Mouse (Mus musculus) kidney, embryonic 16.5 days (tissue): ENCODE data around the gene Gm44965. TPM values are rescaled to one million over a fixed set of nuclear protein-coding genes. Genes with fewer than 3 reads are reported as not detected.
A peak's percentile ranks its signal among the peaks of the same experiment; 100 is the strongest.
"Not testable (repeated sequence)": the region's sequence is repeated elsewhere in the genome, so short reads cannot be mapped to it uniquely, and the experiment has no call there.

Experiments used
- ATAC-seq: fragments of 200-750 bp; cut with Nextera tagmentation; 2 replicates; pipeline ENCODE4 v1.8.0; 2017; ENCODE audit warnings: moderate TSS enrichment; ENCODE audit not compliant: low FRiP score, low TSS enrichment
- H3K27ac ChIP-seq: fragments of 300-500 bp; sonication (generic); 2 replicates; pipeline ENCODE4 v1.5.1; 2014; ENCODE audit warnings: low read length
- H3K27me3 ChIP-seq: fragments of 300-500 bp; sonication (generic); 2 replicates; pipeline ENCODE4 v1.6.1; 2014; ENCODE audit warnings: low read length, control low read depth, mixed read lengths; ENCODE audit not compliant: insufficient read depth
- H3K36me3 ChIP-seq: fragments of 300-500 bp; sonication (generic); 2 replicates; pipeline ENCODE4 v1.6.1; 2014; ENCODE audit warnings: low read length, control low read depth, mixed read lengths; ENCODE audit not compliant: insufficient read depth
- H3K4me1 ChIP-seq: fragments of 300-500 bp; sonication (generic); 2 replicates; pipeline ENCODE4 v1.6.1; 2014; ENCODE audit warnings: low read length, control low read depth, mixed read lengths; ENCODE audit not compliant: insufficient read depth
- H3K4me2 ChIP-seq: fragments of 300-500 bp; sonication (generic); replicated peaks from 2 replicates; pipeline ENCODE4 v1.6.1; 2014; ENCODE audit warnings: low read depth, low read length
- H3K4me3 ChIP-seq: fragments of 300-500 bp; sonication (generic); 2 replicates; pipeline ENCODE4 v1.5.1; 2014; ENCODE audit warnings: mild to moderate bottlenecking, low read length
- H3K9ac ChIP-seq: fragments of 300-500 bp; sonication (generic); replicated peaks from 2 replicates; pipeline ENCODE4 v1.6.1; 2014; ENCODE audit warnings: low read length
- H3K9me3 ChIP-seq: fragments of 300-500 bp; sonication (generic); 2 replicates; pipeline ENCODE4 v1.6.1; 2016; ENCODE audit warnings: low read length, control low read depth
- WGBS: fragments of 180-500 bp; shearing (Covaris S2); extraction: QIAGEN DNeasy Blood & Tissue Kit; methylation state at CpG from one replicate; pipeline ENCODE4 v1.1.7; 2014; 5-methylcytosine and 5-hydroxymethylcytosine counted together
- polyA plus RNA-seq: library from polyadenylated mRNA; unstranded; fragments of >200 nt; fragmentation: Nextera tagmentation; extraction: Ambion mirVana; gene quantifications from 2 replicates; pipeline ENCODE4 v1.2.1, GENCODE M21; 2015

Gm44965 gene
- polyA plus RNA-seq, 1 experiment from 2014 or later, result not detected

GRCm38 (mm10) chr6:48614756-48615155 is 21.0 kb downstream of the Gm44965 start:
- Histone ChIP-seq H3K36me3 (peaks cover 22% of the 10 kb centered on the region), H3K27me3 (no peaks in the 10 kb centered on the region), H3K27ac (no peak overlapping the region), H3K9ac (no peak overlapping the region), H3K4me2 (no peak overlapping the region), H3K4me1 (no peaks in the 10 kb centered on the region), H3K9me3 (no peaks in the 10 kb centered on the region), H3K4me3 (no peak overlapping the region)
- 96% methylated on average over 5 of the region's 5 CpGs for WGBS
- ATAC-seq, result no peak

- no peak for ATAC-seq
- Histone ChIP-seq H3K9ac (no peak overlapping the region), H3K36me3 (peaks cover 26% of the 10 kb centered on the region), H3K27ac (no peak overlapping the region), H3K27me3 (no peaks in the 10 kb centered on the region), H3K4me2 (no peak overlapping the region), H3K9me3 (no peaks in the 10 kb centered on the region), H3K4me3 (no peak overlapping the region), H3K4me1 (no peaks in the 10 kb centered on the region)
- WGBS, result 91% methylated on average over 30 of the region's 30 CpGs
Measured at GRCm38 (mm10) chr6:48620031-48620430, 26.3 kb downstream of the Gm44965 start.

GRCm38 (mm10) chr6:48622186-48622843 is 28.6 kb downstream of the Gm44965 start:
- WGBS, result 83% methylated on average over 8 of the region's 8 CpGs
- not testable (repeated sequence) for H3K27ac ChIP-seq, H3K4me3 ChIP-seq, H3K27me3 ChIP-seq, H3K9ac ChIP-seq, H3K9me3 ChIP-seq, ATAC-seq, H3K4me1 ChIP-seq, H3K4me2 ChIP-seq
- peaks cover 26% of the 10 kb centered on the region for H3K36me3 ChIP-seq

GRCm38 (mm10) chr6:48623460-48623859 is 29.7 kb downstream of the Gm44965 start:
- H3K27ac ChIP-seq, result no peak overlapping the region
- peaks cover 22% of the 10 kb centered on the region for H3K36me3 ChIP-seq
- WGBS, result 37% methylated on average over 1 of the region's 1 CpGs
- peaks cover 4% of the 10 kb centered on the region; the same call in 1 of the 2 replicates for H3K27me3 ChIP-seq
- no peak overlapping the region for H3K9ac ChIP-seq
- H3K4me3 ChIP-seq, result no peak overlapping the region
- ATAC-seq, result no peak
- no peak overlapping the region for H3K4me2 ChIP-seq
- peaks cover 3% of the 10 kb centered on the region for H3K4me1 ChIP-seq
- H3K9me3 ChIP-seq, result no peaks in the 10 kb centered on the region

GRCm38 (mm10) chr6:48626464-48626863 is 32.7 kb downstream of the Gm44965 start, which contains the start of gene AI854703:
Gene AI854703, plus strand, starts transcription at chr6:48626764.
- ATAC-seq, result no peak
- Histone ChIP-seq H3K4me1 (peaks cover 18% of the 10 kb centered on the region), H3K4me2 (peak within 1 kb of the TSS; percentile 82), H3K4me3 (peak within 1 kb of the TSS; percentile 57), H3K36me3 (no peaks in the 10 kb centered on the region), H3K27me3 (peaks cover 4% of the 10 kb centered on the region; the same call in 1 of the 2 replicates), H3K9ac (peak within 1 kb of the TSS; percentile 72), H3K27ac (peak within 1 kb of the TSS; percentile 59), H3K9me3 (no peaks in the 10 kb centered on the region)
- WGBS, result 26% methylated on average over 8 of the region's 8 CpGs

- no peaks in the 10 kb centered on the region for H3K9me3 ChIP-seq
- no peaks in the 10 kb centered on the region for H3K36me3 ChIP-seq
- peak overlapping the region; percentile 59 for H3K27ac ChIP-seq
- H3K27me3 ChIP-seq, result peaks cover 4% of the 10 kb centered on the region; the same call in 1 of the 2 replicates
- peak overlapping the region; percentile 72 for H3K9ac ChIP-seq
- under 1% methylated on average over 32 of the region's 32 CpGs for WGBS
- peak overlapping the region; percentile 57 for H3K4me3 ChIP-seq
- no peak for ATAC-seq
- H3K4me1 ChIP-seq, result peaks cover 18% of the 10 kb centered on the region
- H3K4me2 ChIP-seq, result peak overlapping the region; percentile 82
Measured at GRCm38 (mm10) chr6:48626984-48627383, 33.2 kb downstream of the Gm44965 start.

GRCm38 (mm10) chr6:48627511-48627924 is 33.8 kb downstream of the Gm44965 start:
- peak overlapping the region; percentile 59 for H3K27ac ChIP-seq
- H3K36me3 ChIP-seq, result no peaks in the 10 kb centered on the region
- peak overlapping the region; percentile 57 for H3K4me3 ChIP-seq
- H3K4me2 ChIP-seq, result peak overlapping the region; percentile 82
- peak overlapping the region; percentile 72 for H3K9ac ChIP-seq
- H3K27me3 ChIP-seq, result peaks cover 4% of the 10 kb centered on the region; the same call in 1 of the 2 replicates
- peaks cover 18% of the 10 kb centered on the region for H3K4me1 ChIP-seq
- H3K9me3 ChIP-seq, result no peaks in the 10 kb centered on the region
- WGBS, result under 1% methylated on average over 7 of the region's 7 CpGs
- ATAC-seq, result no peak

GRCm38 (mm10) chr6:48628377-48628776 is 34.6 kb downstream of the Gm44965 start:
- H3K36me3 ChIP-seq, result no peaks in the 10 kb centered on the region
- no peaks in the 10 kb centered on the region for H3K9me3 ChIP-seq
- H3K4me1 ChIP-seq, result peaks cover 18% of the 10 kb centered on the region
- no peak overlapping the region for H3K4me3 ChIP-seq
- peak overlapping the region; percentile 84 for H3K27ac ChIP-seq
- H3K4me2 ChIP-seq, result 0 out of 2 replicates have a peak overlapping the region, but pooled peaks have one; percentile 92
- peak overlapping the region; percentile 69; the same call in 1 of the 2 replicates for H3K9ac ChIP-seq
- H3K27me3 ChIP-seq, result peaks cover 4% of the 10 kb centered on the region; the same call in 1 of the 2 replicates
- 62% methylated on average over 3 of the region's 3 CpGs for WGBS
- peak; percentile 69 for ATAC-seq

- peaks cover 18% of the 10 kb centered on the region for H3K4me1 ChIP-seq
- WGBS, result 5% methylated on average over 53 of the region's 54 CpGs
- H3K9me3 ChIP-seq, result no peaks in the 10 kb centered on the region
- peaks cover 4% of the 10 kb centered on the region; the same call in 1 of the 2 replicates for H3K27me3 ChIP-seq
- peak overlapping the region; percentile 92 for H3K4me2 ChIP-seq
- ATAC-seq, result peak; percentile 21; the same call in 1 of the 2 replicates
- peak overlapping the region; percentile 69 for H3K9ac ChIP-seq
- no peaks in the 10 kb centered on the region for H3K36me3 ChIP-seq
- peak overlapping the region; percentile 84 for H3K27ac ChIP-seq
- peak overlapping the region; percentile 48 for H3K4me3 ChIP-seq
Measured at GRCm38 (mm10) chr6:48628808-48629660, 35.3 kb downstream of the Gm44965 start.
